In the genomic region with DNA sequence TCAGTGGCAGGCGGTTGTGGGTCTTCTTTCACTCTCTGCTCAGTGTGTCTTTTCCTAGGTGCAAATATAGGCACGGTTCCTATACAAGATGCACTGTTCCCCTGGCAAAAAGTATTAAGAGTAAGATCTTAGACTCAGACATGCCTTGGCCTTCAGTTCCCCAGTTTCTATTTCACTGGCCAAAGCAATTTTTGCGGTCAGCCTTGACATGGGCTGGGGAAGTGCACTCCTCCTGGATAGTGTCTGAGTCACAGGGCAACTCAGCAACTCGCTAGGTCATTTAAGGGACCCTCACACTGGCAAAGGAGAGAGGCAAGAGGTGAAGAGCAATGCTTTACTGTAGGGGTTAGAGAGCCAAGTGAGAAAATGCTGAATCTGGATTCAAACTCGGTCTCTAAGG, we compare ENCODE assay signal across 28 mouse cellular contexts. TPM values are rescaled to one million over a fixed set of nuclear protein-coding genes. Genes with fewer than 3 reads are reported as not detected.
DNase-seq lines count a peak whose midpoint lies in the region; ATAC-seq and TF ChIP-seq lines count a peak whose summit lies in the region.
"Had no signal": no experiment of that assay in that cellular context is flagged by ENCODE, and none has a peak within 500 bp of the region (broad histone marks: within the 10 kb centered on the region; RNA-seq: fewer than 3 reads in every experiment).

No protein-coding gene starts in this region.

- H3K4me2 ChIP-seq in liver, embryonic 11.5 days: no peak overlapping the region
- H3K4me2 ChIP-seq in forebrain, embryonic 16.5 days (ENCODE audit: low read length): no peak overlapping the region
- H3K4me2 ChIP-seq: embryonic facial prominence, embryonic 15.5 days; forebrain, embryonic 15.5 days; heart, embryonic 15.5 days; hindbrain, embryonic 14.5 days; midbrain, embryonic 12.5 days; stomach, embryonic 15.5 days had no signal

- no peak overlapping the region for H3K27ac ChIP-seq in liver, adult 2 months (replicated peaks; ENCODE audit: insufficient read depth, low read depth, low read length)
- no peak overlapping the region for H3K27ac ChIP-seq in liver, embryonic 11.5 days (ENCODE audit: low read depth, low read length)
- H3K27ac ChIP-seq in macrophage: peak overlapping the region; percentile 97
- no peak overlapping the region for H3K27ac ChIP-seq in forebrain, embryonic 16.5 days (ENCODE audit: low read length)
- H3K27ac ChIP-seq: embryonic facial prominence, embryonic 15.5 days; forebrain, embryonic 15.5 days; heart, embryonic 15.5 days; hindbrain, embryonic 14.5 days; limb, embryonic 10.5 days; midbrain, embryonic 12.5 days; stomach, embryonic 15.5 days had no signal

- no peaks in the 10 kb centered on the region for H3K9me3 ChIP-seq in liver, embryonic 11.5 days (ENCODE audit: control insufficient read depth, low read length)
- no peaks in the 10 kb centered on the region for H3K9me3 ChIP-seq in forebrain, embryonic 16.5 days (ENCODE audit: control insufficient read depth, low read length)
- H3K9me3 ChIP-seq: embryonic facial prominence, embryonic 15.5 days; forebrain, embryonic 15.5 days; heart, embryonic 15.5 days; limb, embryonic 10.5 days; midbrain, embryonic 12.5 days; stomach, embryonic 15.5 days had no signal

- no peak overlapping the region for H3K4me3 ChIP-seq in liver, adult 2 months (ENCODE audit: insufficient read depth, low read depth, low read length)
- no peak overlapping the region for H3K4me3 ChIP-seq in liver, embryonic 11.5 days (ENCODE audit: low read depth, low read length)
- H3K4me3 ChIP-seq in macrophage (ENCODE audit: inconsistent target): no peak overlapping the region
- H3K4me3 ChIP-seq in forebrain, embryonic 16.5 days (replicated peaks; ENCODE audit: low read length): no peak overlapping the region
- H3K4me3 ChIP-seq: embryonic facial prominence, embryonic 15.5 days; forebrain, embryonic 15.5 days; heart, embryonic 15.5 days; limb, embryonic 10.5 days; midbrain, embryonic 12.5 days; stomach, embryonic 15.5 days had no signal

- H3K9ac ChIP-seq in liver, adult 2 months (ENCODE audit: low read depth, low read length): no peak overlapping the region
- H3K9ac ChIP-seq in liver, embryonic 11.5 days (ENCODE audit: low read depth, low read length): no peak overlapping the region
- no peak overlapping the region for H3K9ac ChIP-seq in forebrain, embryonic 16.5 days (replicated peaks; ENCODE audit: low read depth, low read length)
- H3K9ac ChIP-seq: embryonic facial prominence, embryonic 15.5 days; forebrain, embryonic 15.5 days; heart, embryonic 15.5 days; hindbrain, embryonic 14.5 days; liver, postnatal 0 days; midbrain, embryonic 12.5 days; stomach, embryonic 15.5 days had no signal

- H3K79me2 ChIP-seq in liver, adult 2 months (ENCODE audit: control insufficient read depth, insufficient read depth, low read length): no peaks in the 10 kb centered on the region
- H3K79me2 ChIP-seq in macrophage (ENCODE audit: inconsistent target): no peaks in the 10 kb centered on the region

- TF ChIP-seq POLR2A in liver, adult 2 months (IDR thresholded peaks at IDR 0.05; ENCODE audit: extremely low read depth, insufficient read depth, low read length): no peak

- no peak for TF ChIP-seq CTCF in liver, adult 2 months (IDR thresholded peaks at IDR 0.05; ENCODE audit: low read depth, low read length)

- 0 out of 2 replicates have a peak, but pooled peaks cover 3% of the 10 kb centered on the region for H3K27me3 ChIP-seq in liver, adult 2 months (ENCODE audit: control insufficient read depth, insufficient read depth, low read length)
- peaks cover 23% of the 10 kb centered on the region for H3K27me3 ChIP-seq in liver, embryonic 11.5 days (replicated peaks; ENCODE audit: control insufficient read depth, insufficient read depth, low read length)
- H3K27me3 ChIP-seq in forebrain, embryonic 16.5 days (replicated peaks; ENCODE audit: control insufficient read depth, insufficient read depth, low read length): no peaks in the 10 kb centered on the region
- H3K27me3 ChIP-seq: forebrain, embryonic 15.5 days; Patski had no signal

- H3K4me1 ChIP-seq in liver, adult 2 months (ENCODE audit: control insufficient read depth, insufficient read depth, low read length): no peaks in the 10 kb centered on the region
- H3K4me1 ChIP-seq in liver, embryonic 11.5 days (replicated peaks; ENCODE audit: control insufficient read depth, insufficient read depth, low read length): no peaks in the 10 kb centered on the region; the same call in 1 of the 2 replicates
- peaks cover 3% of the 10 kb centered on the region; the same call in 1 of the 2 replicates for H3K4me1 ChIP-seq in forebrain, embryonic 16.5 days (replicated peaks; ENCODE audit: control insufficient read depth, insufficient read depth, low read length)
- H3K4me1 ChIP-seq: forebrain, embryonic 15.5 days had no signal

- H3K36me3 ChIP-seq in liver, adult 2 months (ENCODE audit: control insufficient read depth, insufficient read depth, low read length): no peaks in the 10 kb centered on the region
- H3K36me3 ChIP-seq in liver, embryonic 11.5 days (ENCODE audit: control insufficient read depth, insufficient read depth, low read length): no peaks in the 10 kb centered on the region
- no peaks in the 10 kb centered on the region for H3K36me3 ChIP-seq in macrophage (ENCODE audit: inconsistent target)
- no peaks in the 10 kb centered on the region for H3K36me3 ChIP-seq in forebrain, embryonic 16.5 days (ENCODE audit: control insufficient read depth, insufficient read depth)
- H3K36me3 ChIP-seq: embryonic facial prominence, embryonic 15.5 days; forebrain, embryonic 15.5 days; heart, embryonic 15.5 days; limb, embryonic 10.5 days; midbrain, embryonic 12.5 days; stomach, embryonic 15.5 days had no signal

- peak; percentile 11 for DNase-seq in liver, adult 2 months (ENCODE audit: extremely low read depth, low read depth, low spot score)
- no peak for DNase-seq in liver, embryonic 11.5 days (ENCODE audit: low spot score)
- DNase-seq in adrenal gland, postnatal 36 days: peak; percentile 61
- no peak for DNase-seq in kidney, adult 8-10 months
- no peak for DNase-seq in right cerebral cortex, postnatal 14 days
- DNase-seq: cerebellum, adult 2 months; cerebellum, postnatal 36 days; heart, postnatal 4 days; kidney, adult 18-20 months; kidney, postnatal 10 days; liver; liver, postnatal 0 days; retina, postnatal 1 day; thymus, adult 18-20 months; thymus, postnatal 36 days had no signal

- no peak for ATAC-seq in liver, embryonic 11.5 days (replicated peaks; ENCODE audit: low FRiP score)
- no peak for ATAC-seq in forebrain, embryonic 16.5 days
- ATAC-seq: CD4-positive, CD25-positive, alpha-beta regulatory T cell, adult 4 months; forebrain, embryonic 15.5 days; inflammation-experienced regulatory T-cells, adult 6 months; lung, postnatal 0 days; Patski had no signal

- 84% methylated on average over 5 of the region's 5 CpGs for WGBS in liver, adult 2 months
- WGBS in liver, embryonic 11.5 days: 61% methylated on average over 5 of the region's 5 CpGs
- WGBS in macrophage (ENCODE audit: missing documents): 45% methylated on average over 5 of the region's 5 CpGs
- WGBS in forebrain, embryonic 16.5 days: 80% methylated on average over 5 of the region's 5 CpGs

RNA-seq across cellular contexts. Expression of a gene that starts 5.0 kb away (rescaled TPM):
- 1.2 and 1.3 TPM in 2 replicates for total RNA-seq in liver, adult 2 months (2014; rRNA removed)
- 0.72 and 1.1 TPM in 2 replicates for polyA plus RNA-seq in liver, adult 2 months (2012; rRNA removed)
- 1.4 and 1.5 TPM in 2 replicates for polyA plus RNA-seq in liver, embryonic 11.5 days (2014; fragmentation: Nextera tagmentation; extraction: Ambion mirVana)
- 10 to 100 TPM; 49.7 to 67.5 TPM for total RNA-seq in adrenal gland, postnatal 36 days (2021)
- 100 to 1,000 TPM in 20 of 26 experiments, 10 to 100 TPM in 6; 35.4 to 394 (median 241) TPM for total RNA-seq in macrophage (2018; cell fraction: chromatin; rRNA removed)
- total RNA-seq in macrophage (2018; cell fraction: cytosol; rRNA removed): 10 to 100 TPM; 41.8 to 99.8 (median 72.1) TPM
- total RNA-seq in macrophage (2018; cell fraction: nucleus; rRNA removed): 100 to 1,000 TPM in 14 of 26 experiments, 10 to 100 TPM in 12; 37.0 to 189 (median 102) TPM
- 52.1 to 100 TPM (median 53.9 TPM) in 3 replicates for polyA plus RNA-seq in macrophage (2018)
- polyA plus RNA-seq in forebrain, embryonic 16.5 days (2015; fragmentation: Nextera tagmentation; extraction: Ambion mirVana): 10.7 and 15.5 TPM in 2 replicates

Comparison
In these comparisons a context has a peak if more than half of its experiments do, and no peak if none do; other contexts are left out.
1. DNase-seq: peak in liver, adult 2 months (single experiment) and adrenal gland, postnatal 36 days (2 of 2); none in liver, embryonic 11.5 days (single experiment), kidney, adult 8-10 months (0 of 2) and right cerebral cortex, postnatal 14 days (single experiment).